Mouse (Mus musculus) cerebellum, adult 2 months (tissue): ENCODE measurements at regions not wholly inside any gene's neighbourhood (a gene's known extent, or its start where the extent isn't known, plus 50 kb on each side); places are given as distances from the start of the nearest gene placed in this dataset.

Experiments
- DNase-seq, 2 experiments: peaks; one replicate each; pipeline ENCODE4 v3.0.0; 2021
- H3K27ac ChIP-seq: fragments of 200-500 bp; 2 replicates; pipeline ENCODE4 v1.5.1; 2012; ENCODE audit warnings: low read length, control low read depth, inconsistent platforms; ENCODE audit not compliant: insufficient read depth
- H3K27me3 ChIP-seq: fragments of 200-500 bp; 2 replicates; pipeline ENCODE4 v1.6.1; 2012; ENCODE audit warnings: inconsistent platforms, mild to moderate bottlenecking, low read length, moderate library complexity; ENCODE audit not compliant: control insufficient read depth, insufficient read depth
- H3K4me1 ChIP-seq: fragments of 200-500 bp; 2 replicates; pipeline ENCODE4 v1.6.1; 2011; ENCODE audit warnings: low read length; ENCODE audit not compliant: control insufficient read depth, insufficient read depth
- H3K4me3 ChIP-seq: fragments of 200-500 bp; replicated peaks from 2 replicates; pipeline ENCODE3; 2011; ENCODE audit warnings: mild to moderate bottlenecking, low read depth, low read length, control low read depth; ENCODE audit not compliant: insufficient read depth
- CTCF ChIP-seq: fragments of 200-500 bp; IDR thresholded peaks from 2 replicates; pipeline ENCODE4 v1.5.1; 2011; ENCODE audit warnings: low read depth, mild to moderate bottlenecking, control low read depth, low read length, moderate library complexity, borderline replicate concordance; ENCODE audit not compliant: insufficient read depth
- POLR2A ChIP-seq: fragments of 200-500 bp; IDR thresholded peaks from 2 replicates; pipeline ENCODE4 v1.6.1; 2011; ENCODE audit warnings: low read length, control low read depth, borderline replicate concordance; ENCODE audit not compliant: insufficient read depth
- WGBS: fragments of 180-500 bp; shearing (Covaris S2); methylation state at CpG from one replicate; pipeline ENCODE4 v1.1.7; 2018; 5-methylcytosine and 5-hydroxymethylcytosine counted together

DNA sequence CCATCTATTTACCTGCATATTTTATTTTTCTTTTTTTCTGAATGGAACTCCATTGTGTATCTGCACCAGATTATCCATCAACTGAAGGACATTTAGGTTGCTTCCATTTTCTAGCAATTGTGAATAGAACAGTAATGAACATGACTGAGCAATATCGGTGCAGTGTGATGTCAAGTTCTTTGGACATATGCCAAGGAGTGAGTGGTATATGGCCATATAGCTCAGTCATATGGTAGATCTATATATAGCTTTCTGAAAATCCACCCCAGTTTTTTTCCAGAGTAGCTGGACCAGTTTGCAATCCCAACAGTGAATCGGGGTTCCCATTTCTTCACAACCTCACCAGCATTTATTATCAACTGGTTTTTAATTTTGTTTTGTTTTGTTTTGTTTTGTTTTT is 52.0 kb upstream of the Tent5a start:
- no peak for DNase-seq

More for the DNA sequence above, 52.0 kb upstream of the Tent5a start:
- no peak overlapping the region for H3K27ac ChIP-seq
- H3K4me1 ChIP-seq: no peaks in the 10 kb centered on the region
- H3K4me3 ChIP-seq: no peak overlapping the region
- no peaks in the 10 kb centered on the region for H3K27me3 ChIP-seq
- TF ChIP-seq POLR2A (no peak), CTCF (no peak)
- WGBS: 80% methylated on average over 2 of the region's 2 CpGs
